Mouse (Mus musculus) thymus, postnatal 0 days (tissue): ENCODE measurements around the gene Gm20458. TPM values are rescaled to one million over a fixed set of nuclear protein-coding genes. Genes with fewer than 3 reads are reported as not detected.
A peak's percentile ranks its signal among the peaks of the same experiment; 100 is the strongest.

ENCODE experiments used
- DNase-seq: peaks from one replicate; pipeline ENCODE4 v3.0.0-alpha.2; 2015; ENCODE audit warnings: low spot score
- polyA plus RNA-seq: library from polyadenylated mRNA; unstranded; fragments of >200 nt; fragmentation: Nextera tagmentation; extraction: Ambion mirVana; gene quantifications from 2 replicates; pipeline ENCODE4 v1.2.1, GENCODE M21; 2015

Gm20458 gene
- polyA plus RNA-seq, 1 experiment from 2014 or later: 21.5 TPM

DNA sequence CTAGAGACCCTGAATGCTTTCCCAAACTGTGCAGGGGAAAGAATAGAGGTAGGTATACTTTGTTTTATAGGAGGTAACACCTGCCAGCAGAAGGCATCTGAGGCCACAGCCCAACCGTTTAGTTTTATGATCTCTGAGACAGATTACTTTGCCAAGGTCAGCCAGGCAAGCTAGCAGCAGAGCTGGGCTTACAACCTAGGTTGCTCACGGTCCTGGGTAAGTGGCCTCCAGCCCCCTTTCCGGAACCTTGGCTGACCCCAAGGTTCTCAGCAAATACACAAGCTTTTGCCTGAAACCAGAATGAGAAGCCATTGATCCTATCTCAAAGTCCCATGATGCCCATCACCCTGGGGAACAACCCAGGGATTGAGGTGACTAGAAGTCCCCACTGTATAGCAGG, 26.1 kb upstream of the Gm20458 start:
- DNase-seq: no peak

DNA sequence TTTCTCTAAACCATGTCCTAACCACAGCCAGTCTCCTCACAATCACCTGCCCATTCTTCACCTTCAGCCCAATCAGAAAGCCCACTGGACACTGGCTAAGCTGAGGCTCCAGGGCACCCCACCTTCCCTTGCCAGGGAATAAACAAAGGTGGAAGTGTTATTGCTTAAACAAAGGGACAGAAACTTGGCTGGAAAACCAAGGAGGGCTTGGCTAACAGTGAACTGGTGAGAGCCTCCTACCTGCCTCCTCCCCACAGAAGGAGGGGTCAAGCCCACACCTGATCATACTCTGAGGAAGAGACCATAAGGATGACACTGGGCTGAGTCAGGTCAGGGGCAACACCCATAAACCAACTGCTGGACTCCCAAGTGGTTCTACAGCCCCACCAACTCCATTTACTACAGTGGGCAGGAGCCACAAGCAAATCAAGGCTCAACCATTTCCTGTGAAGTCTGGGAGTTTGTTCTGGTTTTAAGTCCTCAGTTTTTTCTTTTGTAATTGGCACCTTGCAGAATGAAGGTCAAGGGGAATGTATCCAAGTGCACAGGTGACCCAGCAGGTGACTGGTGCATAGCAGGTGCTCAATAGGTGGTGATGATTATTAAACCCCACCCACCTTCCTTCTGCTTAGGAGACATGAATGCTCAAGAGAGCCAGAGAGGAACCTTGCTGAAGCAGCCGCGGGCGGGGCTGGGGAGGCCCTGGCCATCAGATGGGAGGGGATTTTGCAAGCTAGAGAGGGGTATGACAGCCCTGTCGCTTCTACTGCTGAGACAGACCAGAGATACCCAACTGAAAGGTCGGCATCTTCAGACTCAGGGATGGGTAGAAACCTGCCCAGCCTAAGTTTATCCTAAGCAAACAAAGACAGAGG, 25.3 kb upstream of the Gm20458 start:
- DNase-seq: no peak

DNA sequence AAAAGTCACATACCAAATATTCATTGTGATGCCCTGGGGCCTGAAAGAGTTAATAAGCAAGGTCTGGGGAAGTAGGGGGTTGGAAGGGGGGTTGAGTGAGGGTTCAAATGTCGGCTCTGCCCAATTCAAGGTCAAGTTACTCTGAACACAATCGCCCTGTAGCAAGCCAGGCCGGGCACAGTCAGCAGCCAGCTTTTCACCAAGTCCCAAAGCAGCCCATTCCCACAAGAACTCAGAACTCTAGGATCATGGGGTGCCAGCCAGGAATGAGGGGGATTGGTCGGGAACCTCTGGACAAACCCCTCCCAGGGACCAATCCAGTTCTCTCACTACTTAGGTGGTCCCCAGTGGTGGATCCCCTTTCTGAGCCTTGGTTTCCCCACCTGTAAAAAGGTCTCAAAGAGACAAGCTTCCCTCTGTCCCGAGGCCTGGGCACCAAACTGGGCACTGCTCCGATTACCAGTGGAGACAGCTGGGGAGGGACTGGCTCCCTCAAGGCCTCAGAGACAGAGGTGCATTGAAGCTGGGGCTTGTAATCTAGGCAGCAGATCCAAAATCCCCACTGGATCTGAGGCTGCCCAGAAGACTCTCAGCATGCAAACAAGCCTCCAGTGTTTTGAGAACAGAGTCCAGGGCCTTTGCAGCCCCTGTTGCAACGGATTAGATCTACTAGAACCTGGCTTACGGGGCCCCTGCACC, 24.4 kb upstream of the Gm20458 start:
- no peak for DNase-seq

DNA sequence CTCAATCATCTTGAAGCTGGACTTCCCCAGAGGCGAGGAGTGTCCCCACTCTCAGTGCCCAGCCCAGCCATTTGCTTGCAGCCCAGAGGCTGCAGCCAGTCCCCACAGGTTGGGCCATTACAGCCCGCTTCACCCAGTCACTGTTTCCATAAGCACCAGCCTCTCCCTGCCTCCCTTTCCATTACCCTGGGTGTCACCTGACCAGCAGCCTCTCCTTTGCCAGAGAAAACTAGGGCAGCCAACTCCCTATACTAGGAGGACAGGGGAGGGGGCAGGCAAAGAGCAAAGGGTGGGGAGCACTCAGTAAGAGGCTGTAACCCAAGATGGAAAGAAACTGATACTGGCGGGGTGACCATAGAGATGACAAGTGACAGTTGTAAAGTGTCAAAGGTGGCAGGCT, 23.8 kb upstream of the Gm20458 start:
- no peak for DNase-seq

DNA sequence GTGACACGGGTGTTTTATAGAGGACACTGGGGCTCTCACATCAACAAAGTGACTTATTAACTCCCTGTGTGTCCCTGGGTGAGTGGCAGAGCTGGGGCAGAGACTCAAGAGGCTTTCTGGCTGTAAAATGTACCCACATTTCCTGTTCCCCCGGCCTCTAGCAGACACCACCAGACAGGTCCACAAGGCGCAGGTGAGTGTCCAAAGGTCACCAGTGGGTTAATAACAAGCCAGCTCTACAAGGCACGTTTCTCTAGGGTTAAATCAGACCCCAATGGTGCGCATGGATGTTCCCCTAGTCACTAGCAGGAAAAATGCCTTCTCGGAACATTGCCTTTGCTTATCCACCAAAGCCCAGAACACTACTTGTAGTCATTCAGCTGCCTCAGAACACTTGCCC, 23.1 kb upstream of the Gm20458 start:
- no peak for DNase-seq

DNA sequence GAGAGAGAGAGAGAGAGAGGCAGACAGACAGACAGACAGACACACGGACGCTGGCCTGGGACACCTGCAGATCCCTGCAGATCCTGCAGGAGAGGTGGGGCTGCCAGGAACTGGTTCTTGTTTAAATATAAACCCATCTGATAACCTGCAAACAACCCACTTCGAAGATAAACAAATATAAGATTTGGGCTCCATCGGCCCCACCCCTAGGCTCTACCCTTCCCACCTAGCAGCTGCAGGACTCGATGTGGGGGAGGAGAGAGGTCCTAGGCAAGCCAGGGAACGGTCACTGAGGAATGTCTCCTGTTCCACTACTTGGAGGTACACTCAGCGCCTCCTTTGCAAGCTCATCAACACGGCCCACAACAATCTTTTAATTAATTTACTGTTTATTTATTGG, 22.5 kb upstream of the Gm20458 start:
- no peak for DNase-seq

DNA sequence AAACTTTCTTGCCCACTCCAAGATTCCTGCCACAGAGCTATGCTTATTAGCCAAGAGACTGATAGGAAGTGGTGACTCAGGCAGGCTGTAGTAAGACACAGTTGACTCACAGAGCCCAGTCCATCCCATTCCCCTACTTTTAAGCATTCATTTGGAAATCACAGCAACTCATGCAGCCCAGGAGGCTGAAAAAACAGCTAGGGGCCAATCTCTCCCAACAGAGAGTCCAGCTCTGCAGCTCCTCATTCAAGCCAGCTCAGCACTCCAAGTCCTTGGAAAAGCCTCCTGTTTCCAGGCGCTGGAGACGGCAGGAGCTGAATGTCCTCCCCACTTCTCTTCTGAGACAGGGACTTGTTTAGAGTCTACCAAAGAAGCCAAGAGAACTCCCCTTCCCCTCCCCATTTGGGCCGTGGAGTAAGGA, 21.8 kb upstream of the Gm20458 start:
- no peak for DNase-seq

DNA sequence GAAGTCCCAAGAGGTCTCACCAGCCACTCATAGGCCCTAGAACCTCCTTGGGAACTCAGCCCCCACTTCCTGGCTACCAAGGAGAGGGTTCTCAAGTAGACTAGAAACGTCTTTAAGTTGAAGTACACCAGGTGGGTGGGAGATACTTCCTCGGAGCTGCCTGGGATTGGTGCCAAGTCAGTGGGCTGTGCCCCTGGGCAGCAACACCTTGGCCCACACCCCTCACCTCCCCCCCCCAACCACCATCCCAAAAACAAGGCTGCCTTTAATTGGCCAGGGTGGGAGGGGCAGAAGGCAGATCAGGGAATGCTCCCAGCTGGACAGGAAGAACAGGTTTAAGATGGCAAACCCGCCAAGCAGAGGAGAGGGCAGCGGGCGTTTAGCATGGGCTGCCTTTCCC, 20.5 kb upstream of the Gm20458 start:
- DNase-seq: no peak

DNA sequence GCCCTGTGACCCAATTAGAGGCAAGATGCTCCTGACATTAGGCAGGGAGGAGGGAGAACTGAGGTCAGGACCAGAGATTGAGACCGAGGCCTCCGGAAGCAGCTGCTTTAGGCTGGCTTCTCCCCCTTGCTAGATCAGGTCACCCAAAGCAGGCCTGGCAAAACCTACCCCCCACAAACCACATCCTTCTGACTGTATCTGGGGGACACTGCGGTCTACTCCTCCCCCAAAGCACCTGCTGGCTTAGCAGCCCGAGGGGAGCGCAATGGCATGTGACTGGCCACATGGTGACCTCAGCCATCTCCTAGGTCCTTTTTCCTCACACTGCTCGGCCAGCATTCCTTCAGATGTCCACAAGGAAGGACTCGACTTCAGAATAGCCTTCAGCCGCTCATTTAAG, 19.6 kb upstream of the Gm20458 start:
- DNase-seq: peak; percentile 74

DNA sequence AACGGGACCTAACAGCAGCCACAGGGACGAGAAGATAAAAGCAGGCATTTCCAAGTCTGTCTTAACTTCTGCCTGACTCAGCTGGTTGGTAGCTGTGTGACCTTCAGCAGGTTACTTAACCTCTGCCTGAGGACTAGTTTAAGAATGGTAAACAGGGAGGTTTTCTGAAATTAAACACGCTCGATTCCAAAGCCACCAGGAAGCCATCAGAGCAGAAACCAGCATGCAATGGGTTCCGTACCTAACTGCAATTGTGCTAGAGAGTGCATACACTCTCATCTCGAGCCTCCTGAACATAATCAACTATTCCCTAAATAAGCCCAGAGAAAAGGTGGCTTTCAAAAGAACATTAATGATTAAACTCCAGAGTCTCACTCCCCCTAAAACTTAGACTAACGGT, 19.0 kb upstream of the Gm20458 start:
- no peak for DNase-seq

DNA sequence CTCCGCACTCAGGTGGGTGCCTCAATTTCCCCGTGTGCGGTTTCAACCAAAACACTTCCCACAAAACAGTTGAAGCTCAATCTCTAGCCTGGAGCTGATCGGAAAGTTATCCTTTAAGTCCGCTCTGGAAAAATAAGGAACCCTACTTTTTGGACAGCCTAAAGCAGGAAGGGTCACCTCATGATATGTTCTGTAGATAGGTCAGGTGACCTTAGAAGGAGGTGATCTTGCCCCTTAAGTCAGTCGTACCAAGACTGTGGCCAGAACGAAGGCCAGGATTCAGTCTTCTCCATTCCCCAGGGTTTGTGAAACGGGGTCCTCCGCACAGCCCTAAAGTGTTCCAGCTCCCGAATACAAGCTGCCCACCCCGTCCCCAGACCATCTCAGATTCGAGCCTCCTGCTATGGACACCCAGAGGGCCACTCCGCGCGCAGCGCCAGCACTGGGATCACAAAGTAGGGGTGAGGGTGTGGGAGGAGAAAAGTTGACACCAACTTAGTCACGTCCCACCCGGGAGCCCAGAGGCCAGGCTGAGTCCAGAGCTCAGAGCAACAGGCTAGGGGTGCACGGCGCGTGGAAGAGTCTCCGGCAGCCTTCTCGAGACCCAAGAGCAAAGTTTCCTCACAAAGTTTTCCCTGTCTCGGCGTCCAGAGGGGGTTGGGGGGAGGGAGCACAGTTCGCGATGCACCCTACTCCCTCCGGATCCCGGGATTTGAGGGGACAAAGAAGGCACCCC, 18.3 kb upstream of the Gm20458 start:
- DNase-seq: no peak

DNA sequence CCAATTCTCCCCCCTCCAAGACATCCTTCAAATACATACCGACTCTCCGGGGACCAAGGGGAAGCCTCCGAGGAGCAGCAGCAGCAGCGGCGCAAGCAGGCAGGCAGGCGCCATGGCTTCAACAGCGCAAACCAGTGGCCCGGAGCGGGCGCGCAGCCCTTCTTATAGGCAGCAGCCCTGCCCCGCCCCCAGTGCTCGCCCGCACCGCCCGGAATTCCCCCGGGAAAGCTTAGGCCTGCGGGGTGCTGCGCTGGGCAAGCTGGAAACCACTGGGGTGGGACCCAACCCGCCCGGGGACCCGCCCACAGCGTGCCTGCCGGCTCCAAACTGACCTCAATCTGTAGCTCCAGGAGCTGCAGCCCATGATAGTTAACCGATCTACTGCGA, 17.7 kb upstream of the Gm20458 start:
- DNase-seq: peak; percentile 37

DNA sequence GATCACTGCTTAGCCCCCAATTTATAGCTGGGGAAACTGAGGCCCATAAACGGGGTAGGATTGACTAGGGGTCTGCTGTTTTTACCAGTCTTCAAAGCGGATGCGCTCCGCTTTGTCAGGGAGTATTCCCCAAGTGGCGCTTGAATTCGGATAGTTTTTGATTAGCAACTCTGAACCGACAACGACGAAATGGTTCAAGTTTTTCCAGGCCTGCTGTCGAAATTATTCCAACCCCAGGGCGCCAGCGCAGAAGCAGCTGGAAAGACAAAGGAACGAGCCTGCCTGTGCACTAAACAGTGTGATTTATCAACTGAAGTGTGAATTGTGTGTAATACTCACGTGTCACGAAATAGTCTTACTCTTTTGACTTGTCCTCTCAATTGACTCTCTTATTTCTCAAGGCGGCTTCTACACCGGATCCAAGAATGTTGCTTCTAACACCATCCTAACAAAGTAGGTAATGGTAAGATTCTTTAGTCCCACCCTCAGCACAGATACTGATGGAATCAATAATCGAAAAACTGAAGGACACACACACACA, 17.2 kb upstream of the Gm20458 start, which contains the start of gene Sdc4:
Gene Sdc4, minus strand, starts transcription at position 428 of the 541 bp plus-strand sequence.
- DNase-seq: no peak

DNA sequence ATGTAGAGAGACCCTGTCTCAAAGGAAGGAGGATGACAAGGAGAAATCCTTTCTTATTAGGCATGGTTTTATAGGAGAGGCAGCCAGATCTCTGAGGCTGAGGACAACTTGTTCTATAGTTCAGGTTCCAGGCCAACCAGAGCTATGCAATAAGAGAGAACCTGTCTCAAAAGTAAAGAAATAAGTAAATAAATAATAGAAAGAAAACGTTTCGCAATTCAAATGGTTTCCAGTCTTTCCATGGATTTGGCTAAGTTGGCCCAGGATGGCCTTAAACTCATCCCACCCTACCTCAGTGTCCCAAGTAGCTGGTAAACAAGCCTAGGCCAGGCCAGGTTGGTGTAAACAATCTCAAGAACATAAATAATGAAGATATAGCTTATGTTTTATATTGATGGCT, 16.1 kb upstream of the Gm20458 start:
- DNase-seq: no peak

DNA sequence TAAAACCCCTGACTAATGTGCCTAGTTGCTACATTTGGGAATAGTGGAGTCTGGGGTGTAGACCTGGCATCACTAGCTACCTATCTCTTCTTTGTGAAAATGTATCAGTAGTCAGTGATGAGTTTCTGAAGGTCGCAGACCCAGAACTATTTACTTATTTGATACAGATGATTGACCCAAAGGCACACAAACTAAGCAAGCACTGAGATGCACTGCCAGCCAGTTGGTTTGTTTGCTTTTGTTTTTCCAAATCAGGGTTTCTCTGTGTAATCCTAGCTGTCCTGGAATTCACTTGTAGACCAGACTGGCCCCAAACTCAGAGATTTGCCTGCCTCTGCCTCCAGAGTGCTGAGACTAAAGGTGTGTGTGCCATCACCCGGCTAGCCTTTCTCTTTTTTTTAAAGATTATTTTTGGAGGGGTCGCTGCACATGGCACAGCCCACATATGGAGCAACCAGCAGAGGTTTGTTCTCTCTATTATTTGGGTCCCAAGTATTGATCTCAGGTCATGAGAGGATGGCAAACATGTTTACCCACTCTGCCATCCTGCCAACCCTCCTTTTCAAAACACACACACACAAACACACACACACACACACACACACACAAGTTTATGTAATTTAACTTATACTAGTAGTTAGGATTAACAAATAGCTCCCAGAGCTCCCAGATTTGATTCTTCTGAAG, 15.2 kb upstream of the Gm20458 start:
- DNase-seq: no peak

DNA sequence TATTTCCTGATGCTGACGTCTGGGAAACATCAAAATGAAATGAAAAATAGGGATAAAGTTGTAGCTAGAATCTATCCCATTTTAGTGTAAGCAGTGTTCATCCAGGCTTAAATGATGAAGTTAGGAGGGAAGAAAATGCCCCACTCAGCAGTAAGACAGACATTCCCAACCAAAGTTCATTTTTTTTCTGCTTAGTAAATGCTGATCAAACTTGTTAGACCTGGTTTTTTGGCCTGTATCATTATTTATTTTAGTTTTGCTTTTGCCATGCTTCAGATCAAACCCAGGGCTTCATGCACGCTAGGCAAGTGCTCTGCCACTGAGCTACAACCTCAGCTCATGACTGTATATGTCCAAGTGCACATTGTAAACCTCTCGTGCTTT, 14.7 kb upstream of the Gm20458 start:
- no peak for DNase-seq

DNA sequence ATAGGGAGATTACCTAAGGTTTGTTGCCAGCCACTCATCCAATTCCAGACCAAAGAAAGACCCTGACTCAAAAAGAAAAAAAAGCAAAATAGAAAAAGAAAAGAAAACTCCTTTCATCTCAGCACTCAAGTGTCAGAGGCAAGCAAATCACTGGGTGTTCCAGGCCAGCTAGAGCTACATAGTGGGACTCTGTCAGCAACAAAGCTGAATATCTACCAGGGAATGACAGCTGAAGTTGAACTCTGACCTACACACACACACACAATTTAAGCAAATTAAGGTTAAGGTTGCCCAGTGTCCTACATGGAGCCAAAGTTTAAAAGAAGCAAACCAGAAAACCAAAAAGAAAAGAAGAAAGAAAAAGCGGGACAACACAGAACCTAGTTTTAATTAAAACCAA, 12.6 kb upstream of the Gm20458 start:
- DNase-seq: no peak

DNA sequence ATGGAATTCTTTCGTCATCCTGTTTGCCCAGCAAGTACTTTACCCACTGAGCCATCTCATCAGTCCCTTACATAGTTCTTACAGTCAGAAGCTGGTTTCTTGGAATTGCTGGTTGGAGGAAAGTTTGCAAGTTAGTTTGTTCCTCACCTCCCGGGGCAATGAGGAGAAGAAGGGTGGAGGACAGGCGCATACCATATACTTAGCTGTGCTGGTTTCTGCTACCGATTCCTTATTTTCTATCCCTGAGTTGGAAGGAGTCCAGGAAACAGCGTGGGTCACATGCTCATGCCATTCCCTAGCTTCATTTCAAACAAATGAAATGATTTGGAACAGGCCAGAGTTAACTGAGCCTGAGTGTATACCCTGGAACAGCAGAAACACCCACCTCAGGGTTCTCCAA, 11.8 kb upstream of the Gm20458 start:
- DNase-seq: no peak

DNA sequence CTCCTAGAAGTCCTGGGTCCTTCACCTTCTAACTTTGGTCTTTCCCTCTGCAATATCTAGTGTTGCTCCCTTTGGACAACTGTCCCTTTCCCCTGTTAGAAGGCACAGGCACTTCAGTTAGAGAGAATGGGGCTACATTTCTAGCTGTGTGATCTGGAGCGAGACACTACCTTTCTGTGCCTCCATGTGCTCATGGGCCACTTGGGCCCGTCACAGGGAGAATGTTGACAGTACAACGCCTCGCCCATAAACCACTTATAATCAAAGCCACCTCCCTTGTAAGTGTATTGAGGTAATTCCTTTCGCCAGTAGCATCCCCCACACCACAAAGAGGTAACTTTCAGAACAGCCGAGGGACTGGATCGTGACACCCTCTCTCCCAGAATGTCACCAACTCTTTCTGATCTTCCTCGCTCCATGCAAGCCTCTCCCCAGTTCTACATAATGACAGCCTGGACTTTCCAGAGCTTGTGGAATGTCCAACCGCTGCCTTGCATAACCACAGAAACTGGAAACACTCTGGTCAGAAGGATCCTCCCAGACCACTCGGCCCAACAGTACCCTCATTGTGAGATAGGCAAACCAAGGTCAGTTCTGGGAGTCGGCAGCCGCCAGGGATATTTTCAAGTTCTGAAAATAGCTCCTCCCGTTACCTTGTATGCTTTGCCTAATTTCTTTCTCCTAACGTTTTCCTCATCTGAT, 11.3 kb upstream of the Gm20458 start:
- no peak for DNase-seq

DNA sequence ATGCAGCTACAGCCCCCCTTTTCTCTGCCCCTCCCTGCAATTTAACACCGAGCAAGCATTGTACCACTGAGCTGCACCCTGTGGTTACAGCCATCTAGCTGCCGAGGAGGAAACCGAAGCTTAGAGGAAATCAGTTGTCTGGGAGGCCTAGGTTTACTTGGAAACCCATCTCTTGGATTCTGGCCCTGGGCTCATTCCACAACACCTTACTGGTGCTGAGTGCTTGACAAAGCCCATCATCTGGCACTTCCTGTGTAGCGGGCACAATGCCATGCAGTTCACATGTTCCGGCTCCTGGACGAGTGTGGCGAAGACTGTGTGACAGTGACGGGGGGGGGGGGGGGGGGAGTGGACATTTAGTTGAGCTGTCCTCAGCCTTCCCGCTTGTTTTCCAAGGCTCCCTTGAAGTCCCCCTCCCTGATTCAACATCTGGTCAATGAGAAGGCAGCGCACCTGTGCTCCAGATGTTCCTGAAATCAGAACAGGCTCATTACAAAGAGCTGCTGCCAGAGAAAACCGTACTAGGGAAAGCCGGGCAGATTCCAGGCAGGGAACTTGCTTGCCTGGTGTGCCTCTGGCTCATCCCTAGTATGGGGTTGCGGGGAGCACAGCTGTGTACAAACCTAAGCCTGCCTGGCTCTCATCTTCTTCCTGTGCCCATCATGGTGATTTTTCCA, 8.6 kb upstream of the Gm20458 start:
- DNase-seq: no peak
